Mouse (Mus musculus) layer of hippocampus, postnatal 14 days (tissue): ENCODE data around the gene 3300002I08Rik. TPM values are rescaled to one million over a fixed set of nuclear protein-coding genes. Genes with fewer than 3 reads are reported as not detected.
"Not testable (repeated sequence)": the region's sequence is repeated elsewhere in the genome, so short reads cannot be mapped to it uniquely, and the experiment has no call there.

Source experiments
- DNase-seq, 2 experiments: peaks; one replicate each; pipeline ENCODE4 v3.0.0; 2021 to 2022; ENCODE audit warnings: low spot score in 2 of 2, mixed read lengths in 1 of 2
- long read RNA-seq, 2 experiments: library from polyadenylated mRNA; stranded (forward); transcript quantifications; one replicate each; pipeline ENCODE4 v2.0.0; 2021
- total RNA-seq, 2 experiments: library from RNA; stranded (reverse); gene quantifications; 2 replicates each; pipeline ENCODE4 v1.2.3; 2021

Gene 3300002I08Rik
- 1 to 10 TPM; 7.1 to 8.8 TPM for total RNA-seq
- long read RNA-seq, experiment 1, partial matches to known transcripts = 0 of 3 reads
- long read RNA-seq, experiment 1, other reads (novel, unspliced or antisense) = 3 of 3 reads
- long read RNA-seq, experiment 2, partial matches to known transcripts = 0 of 8 reads
- long read RNA-seq, experiment 2, other reads (novel, unspliced or antisense) = 6 of 8 reads

DNA sequence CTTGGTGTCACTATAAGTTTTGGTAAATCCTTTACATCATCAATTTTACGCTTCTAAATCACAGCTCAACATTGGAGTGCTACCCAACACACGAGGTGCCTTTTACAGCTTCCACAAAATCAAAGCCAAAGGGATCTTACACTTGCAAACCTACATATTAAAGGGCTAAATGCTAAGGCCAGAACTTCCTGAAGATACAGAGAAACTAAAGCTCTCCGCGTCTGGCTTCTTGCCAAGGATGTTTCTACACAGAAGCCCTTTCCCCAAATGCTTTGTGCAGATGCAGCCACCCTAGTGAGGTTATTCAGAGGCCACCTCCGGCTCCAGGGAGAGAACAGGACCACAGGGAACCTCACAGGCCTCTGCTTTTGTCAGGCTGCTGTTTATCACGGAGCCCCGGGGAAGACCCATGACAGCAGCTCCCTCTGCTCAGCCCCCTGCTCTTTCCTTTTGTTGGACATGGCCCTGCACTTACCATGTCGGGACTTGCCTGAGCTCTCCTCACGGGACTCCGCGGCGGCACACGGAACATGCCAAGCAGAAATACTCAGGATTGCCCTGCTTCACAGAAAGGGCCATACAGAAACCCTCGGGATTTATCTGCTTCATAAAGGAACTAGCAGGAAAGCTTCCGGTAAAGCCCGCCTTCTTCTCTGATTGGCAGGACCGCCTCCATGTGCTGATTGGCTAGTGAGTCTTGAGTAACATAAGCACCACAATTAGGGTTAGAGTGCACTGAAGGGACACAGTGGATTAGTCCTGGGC, at the start of gene 3300002I08Rik:
Gene 3300002I08Rik (minus strand): TSS at position 653 of the 765 bp plus-strand sequence.
- peak; percentile 84 to 94 for DNase-seq

DNA sequence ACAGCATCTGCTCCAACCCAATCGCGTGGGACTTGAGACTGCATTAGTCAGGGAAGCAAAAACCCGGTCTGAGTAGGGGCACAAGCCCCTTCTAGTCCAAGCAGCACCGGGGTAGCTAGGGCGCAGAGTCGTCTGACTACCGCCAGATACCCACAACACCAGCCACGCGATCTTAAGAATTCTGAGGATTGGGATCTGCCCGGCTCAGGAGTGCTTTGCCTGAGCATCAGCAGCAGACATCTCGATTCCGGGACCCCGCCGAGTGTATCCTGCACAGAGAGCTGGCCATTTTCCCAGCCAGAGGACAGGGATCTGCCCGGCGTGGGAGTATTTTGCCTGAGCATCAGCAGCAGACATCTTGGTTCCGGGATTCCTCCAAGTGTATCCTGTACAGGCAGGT, 49.6 kb upstream of the 3300002I08Rik start:
- DNase-seq = not testable (repeated sequence)

DNA sequence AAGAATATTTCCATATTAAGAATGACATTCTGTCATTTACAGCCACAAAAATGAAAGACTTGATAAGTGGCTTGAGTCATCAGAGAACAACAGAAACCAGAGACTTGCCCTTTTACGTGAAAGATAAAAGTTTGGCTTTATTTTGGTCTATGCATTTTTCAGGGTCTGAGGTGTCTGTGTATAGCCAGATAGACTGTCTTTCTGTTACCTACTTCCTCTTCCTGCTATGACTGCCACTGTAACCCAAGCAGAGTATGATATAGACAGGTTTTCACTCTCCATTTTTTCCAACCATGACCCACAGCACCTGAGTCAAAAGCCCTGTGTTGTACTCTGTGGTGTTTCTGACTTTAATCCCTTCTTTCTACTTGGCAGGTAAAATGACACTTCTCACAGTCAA, 27.6 kb upstream of the 3300002I08Rik start:
- no peak for DNase-seq

DNA sequence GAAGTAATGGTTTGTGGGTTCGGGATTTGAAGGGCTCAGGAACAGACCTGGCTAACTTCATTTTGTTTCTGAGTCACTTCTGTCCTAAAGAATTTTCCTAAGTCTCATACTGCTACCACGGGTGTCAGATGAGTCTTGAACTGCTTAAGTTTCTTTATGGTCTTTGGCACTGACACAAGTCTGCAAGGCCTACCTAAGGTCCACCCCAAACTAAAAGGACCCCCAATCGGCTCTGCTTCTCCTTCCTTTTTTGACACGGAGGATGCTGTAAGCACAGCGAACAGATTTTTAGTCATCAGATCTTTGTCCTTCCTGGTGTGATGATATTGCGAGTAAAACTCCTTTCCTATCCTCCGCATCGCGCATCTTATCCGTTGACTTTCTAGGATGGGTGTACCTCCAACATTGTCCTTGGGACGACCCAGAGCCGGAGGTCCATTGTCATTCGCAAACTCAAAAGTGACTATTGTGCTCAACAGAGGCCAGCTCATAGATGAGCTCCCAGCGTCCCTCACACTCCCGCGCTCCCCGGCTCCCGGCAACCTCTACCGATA, 23.1 kb upstream of the 3300002I08Rik start:
- not testable (repeated sequence) for DNase-seq

DNA sequence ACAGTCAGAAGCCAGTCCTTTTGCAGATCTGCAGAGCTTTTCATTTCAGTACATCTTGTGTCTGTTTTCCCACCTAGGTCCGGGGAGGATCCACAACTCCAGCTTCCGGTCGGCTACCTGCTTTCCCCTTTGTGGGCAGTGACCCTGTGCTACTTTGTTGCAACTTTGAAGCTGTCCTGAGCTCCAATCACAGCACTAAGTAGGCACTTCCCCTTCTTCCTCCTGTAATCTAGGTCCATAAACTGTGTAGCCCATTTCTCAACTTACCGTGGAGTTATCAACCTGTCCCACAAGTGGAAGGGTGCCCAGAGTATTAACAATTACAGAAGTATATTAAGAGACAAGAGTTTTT, 289 bp upstream of the 3300002I08Rik start:
- DNase-seq = no peak

DNA sequence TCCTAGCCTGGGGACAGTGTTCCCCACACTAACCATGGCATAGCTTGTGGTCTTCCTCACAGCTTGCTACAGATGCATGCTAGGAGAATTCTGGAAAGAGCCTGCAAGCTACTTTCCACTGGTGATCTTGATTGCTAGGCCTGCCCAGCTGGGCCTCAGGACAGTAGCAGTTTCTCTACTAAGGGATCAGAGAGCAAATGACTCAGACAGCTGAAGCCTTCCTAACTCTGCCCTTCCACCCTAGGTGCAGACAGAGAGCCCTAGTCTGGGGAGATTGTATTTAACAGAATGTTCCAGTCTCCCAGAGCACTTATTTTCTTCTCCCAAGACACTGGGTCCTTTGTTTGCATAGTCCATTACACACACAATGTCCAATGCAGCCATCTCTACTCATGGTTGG, 5.4 kb downstream of the 3300002I08Rik start:
- DNase-seq = not testable (repeated sequence)

DNA sequence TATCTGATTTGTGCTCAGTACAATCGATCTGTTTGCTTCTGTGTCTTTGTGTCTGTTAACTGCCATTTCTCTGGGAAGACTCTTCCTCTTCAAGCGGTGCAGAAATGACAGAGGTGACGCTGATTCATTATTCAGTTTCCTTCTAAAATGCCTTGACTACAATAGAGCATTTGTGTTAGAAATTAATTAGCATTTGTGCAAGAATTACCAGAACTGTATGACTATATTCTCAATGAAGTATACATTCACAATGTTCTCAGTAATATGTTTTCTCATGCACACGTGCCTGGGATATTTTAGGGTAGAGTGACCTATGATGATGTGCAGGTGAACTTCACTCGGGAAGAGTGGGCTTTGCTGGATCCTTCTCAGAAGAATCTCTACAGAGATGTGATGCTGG, 39.2 kb downstream of the 3300002I08Rik start, which contains the start of gene Gm10130:
Gene Gm10130 (plus strand): TSS at position 301 of the 400 bp plus-strand sequence.
- no peak for DNase-seq

DNA sequence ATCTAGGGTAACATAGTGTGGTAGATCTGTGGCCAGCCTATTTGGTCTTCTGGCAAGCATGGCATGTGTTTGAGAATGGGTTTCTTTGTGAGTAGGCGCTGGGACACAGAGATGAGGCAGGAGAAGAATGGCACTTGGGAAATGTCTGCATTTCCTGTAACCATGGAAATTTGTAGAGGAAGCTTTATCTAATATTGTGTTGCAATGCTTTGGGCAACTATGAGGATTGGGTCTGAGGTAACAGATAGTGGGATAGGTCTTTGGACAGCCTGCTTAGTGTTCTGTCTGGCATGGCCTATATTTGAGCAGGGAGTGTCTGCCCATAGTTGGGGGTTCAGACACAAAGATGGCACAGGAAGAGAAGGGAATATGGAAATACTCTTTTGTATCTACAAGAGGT, 43.6 kb downstream of the 3300002I08Rik start:
- DNase-seq = no peak

DNA sequence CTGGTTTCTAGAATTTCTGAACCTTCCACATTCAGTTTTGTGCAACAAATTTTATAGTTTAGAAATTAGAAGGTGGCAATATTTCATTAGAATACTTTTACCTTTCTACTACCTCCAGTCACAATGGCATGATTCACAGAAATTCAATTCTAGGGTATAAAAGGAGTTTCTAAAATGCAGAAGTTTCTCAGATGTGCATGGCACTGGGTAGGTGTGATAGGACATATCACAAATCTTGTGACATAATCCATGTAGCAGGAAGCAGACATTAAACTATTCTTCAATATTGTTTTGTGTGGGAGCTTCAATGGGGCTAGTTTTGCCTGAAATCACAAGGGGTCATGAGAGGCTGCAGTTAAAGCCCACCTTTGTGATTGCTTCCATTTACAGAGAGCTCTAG, 46.4 kb downstream of the 3300002I08Rik start:
- no peak for DNase-seq

DNA sequence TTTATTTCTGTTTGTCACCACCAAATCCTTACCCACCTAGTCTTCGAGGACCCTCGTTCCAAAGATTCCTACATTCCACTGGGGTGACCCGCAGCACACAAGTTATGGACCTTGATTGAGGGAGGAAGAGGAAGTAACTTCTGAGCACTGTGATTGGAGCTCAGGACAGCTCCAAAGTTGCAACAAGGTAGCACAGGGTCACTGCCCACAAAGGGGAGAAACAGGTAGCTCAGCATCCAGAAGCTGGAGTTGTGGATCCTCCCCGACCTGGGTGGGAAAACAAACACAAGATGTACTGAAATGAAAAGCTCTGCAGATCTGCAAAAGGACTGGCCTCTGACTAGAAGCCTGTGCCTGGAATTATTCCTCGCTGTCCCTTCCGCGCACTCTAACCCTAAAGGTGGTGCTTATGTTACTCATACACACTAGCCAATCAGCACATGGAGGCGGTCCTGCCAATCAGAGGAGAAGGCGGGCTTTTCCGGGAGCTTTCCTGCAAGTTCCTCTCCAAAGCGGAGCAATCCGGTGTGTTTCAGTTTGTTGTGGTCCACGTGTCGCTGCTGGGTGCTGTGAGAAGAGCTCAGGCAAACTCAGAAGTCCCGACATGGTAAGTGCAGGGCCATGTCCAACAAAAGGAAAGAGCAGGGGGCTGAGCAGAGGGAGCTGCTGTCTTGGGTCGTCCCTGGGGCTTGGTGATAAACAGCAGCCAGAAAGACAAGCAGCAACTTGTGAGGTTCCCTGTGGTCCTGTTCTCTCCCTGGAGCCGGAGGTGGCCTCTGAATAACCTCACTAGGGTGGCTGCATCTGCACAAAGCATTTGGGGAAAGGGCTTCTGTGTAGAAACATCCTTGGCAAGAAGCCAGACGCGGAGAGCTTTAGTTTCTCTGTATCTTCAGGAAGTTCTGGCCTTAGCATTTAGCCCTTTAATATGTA, 51.3 kb downstream of the 3300002I08Rik start:
- DNase-seq = peak; percentile 78 to 92

DNA sequence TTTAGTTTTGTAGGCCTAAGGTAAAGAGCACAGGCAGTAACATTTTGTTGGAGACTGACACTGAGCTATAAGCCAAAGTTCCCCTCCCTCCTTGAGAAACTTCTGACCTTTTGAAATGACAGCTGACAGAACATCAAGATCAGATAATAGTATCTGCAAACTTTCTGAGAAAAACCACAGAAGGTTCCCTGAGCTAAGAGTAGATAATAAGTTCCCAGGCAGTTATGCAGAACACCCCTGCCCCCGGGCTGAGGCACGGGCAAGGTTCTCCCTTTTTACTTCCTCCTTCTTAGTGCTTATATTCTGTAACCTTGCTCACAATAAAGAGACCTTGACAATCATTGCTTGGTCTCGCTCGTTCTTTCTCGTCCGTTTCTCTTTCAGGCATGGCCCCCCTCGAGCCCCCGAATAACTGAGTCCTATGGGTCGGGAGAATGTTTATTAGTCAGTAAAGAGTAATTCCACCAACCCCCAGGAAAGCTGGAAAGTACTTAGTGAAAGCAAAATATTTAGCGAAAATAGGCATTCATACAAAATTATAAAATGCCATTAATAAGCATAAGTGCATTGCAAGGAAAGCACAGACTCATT, 55.3 kb downstream of the 3300002I08Rik start:
- no peak for DNase-seq

DNA sequence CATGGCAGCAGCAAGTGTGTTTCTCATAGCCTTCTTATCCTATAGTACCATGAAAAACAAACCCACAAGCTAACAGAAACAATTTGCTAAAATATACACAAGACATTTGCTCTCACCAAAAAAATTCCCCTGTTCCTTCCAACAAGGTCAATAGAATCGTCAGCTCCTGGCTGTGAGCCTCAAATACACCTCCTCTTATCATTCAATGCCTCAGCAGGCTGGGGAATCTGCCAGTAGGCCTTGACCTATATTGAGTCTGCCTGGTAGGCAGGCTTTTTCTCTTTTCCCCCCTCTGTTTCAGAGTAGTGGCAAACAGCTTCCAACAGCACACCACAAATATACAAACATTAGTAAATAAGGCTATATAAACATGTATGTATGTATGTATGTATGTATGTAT, 63.5 kb downstream of the 3300002I08Rik start:
- no peak for DNase-seq

DNA sequence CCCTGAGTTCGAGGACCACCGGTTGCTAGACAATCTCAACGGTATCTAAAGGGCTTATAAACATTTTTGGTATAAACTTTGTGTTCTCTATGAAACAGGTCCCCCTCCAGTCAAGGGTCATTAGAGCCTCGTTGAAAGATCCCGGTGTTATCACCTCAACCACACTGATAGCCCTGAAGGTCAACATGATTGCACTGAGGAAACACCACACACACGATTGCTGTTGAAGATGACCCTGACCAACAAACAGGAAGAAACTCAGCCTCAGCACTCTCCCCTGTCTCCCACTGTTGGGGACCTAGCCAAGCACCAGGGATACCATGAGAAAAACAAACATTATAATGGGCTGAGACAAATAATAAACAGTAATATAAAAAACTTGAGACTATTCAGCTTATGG, 68.9 kb downstream of the 3300002I08Rik start:
- no peak for DNase-seq

Other genes starting within 250 kb of the 3300002I08Rik start
- gene Zfp120, start 226.1 kb downstream of the 3300002I08Rik start, total RNA-seq = 10 to 100 TPM in 1 of 2 experiments, 1 to 10 TPM in 1; 9.5 to 10.8 TPM
- not detected for gene Gm10770, start 183.1 kb downstream of the 3300002I08Rik start, total RNA-seq
- gene Gm14139, start 181.0 kb downstream of the 3300002I08Rik start, total RNA-seq = not detected
- 10 to 100 TPM in 1 of 2 experiments, 1 to 10 TPM in 1; 9.1 to 11.9 TPM for gene Zfp937, start 144.7 kb downstream of the 3300002I08Rik start, total RNA-seq
- gene Gm21994, start 107.2 kb downstream of the 3300002I08Rik start, total RNA-seq = 1 to 10 TPM; 6.5 to 8.6 TPM
- gene Gm14124, start 105.2 kb downstream of the 3300002I08Rik start, total RNA-seq = under 1 TPM; 0.14 to 0.35 TPM
- 1 to 10 TPM in 1 of 2 experiments, not detected in 1; 2.5 TPM for gene Gm10130, start 39.1 kb downstream of the 3300002I08Rik start, total RNA-seq
- 1 to 10 TPM; 7.6 to 8.2 TPM for gene Zfp442, start 88.7 kb upstream of the 3300002I08Rik start, total RNA-seq
- under 1 TPM in 1 of 2 experiments, not detected in 1; 0.28 TPM for gene Zfp345, start 122.3 kb upstream of the 3300002I08Rik start, total RNA-seq
- gene Cst7, start 207.7 kb upstream of the 3300002I08Rik start, total RNA-seq = not detected
- gene Apmap, start 245.8 kb upstream of the 3300002I08Rik start, total RNA-seq = 10 to 100 TPM; 55.4 to 59.9 TPM